Mouse (Mus musculus) liver, adult 2 months (tissue): ENCODE data around the gene Cln5.

ENCODE experiments used
- CTCF ChIP-seq: fragments of 200-500 bp; IDR thresholded peaks from 2 replicates; pipeline ENCODE4 v1.5.1; 2011; ENCODE audit warnings: low read depth, low read length, control low read depth
- POLR2A ChIP-seq: fragments of 200-500 bp; IDR thresholded peaks from 2 replicates; pipeline ENCODE4 v1.6.1; 2011; ENCODE audit warnings: low read length, control low read depth; ENCODE audit not compliant: insufficient read depth; ENCODE audit errors: extremely low read depth

DNA sequence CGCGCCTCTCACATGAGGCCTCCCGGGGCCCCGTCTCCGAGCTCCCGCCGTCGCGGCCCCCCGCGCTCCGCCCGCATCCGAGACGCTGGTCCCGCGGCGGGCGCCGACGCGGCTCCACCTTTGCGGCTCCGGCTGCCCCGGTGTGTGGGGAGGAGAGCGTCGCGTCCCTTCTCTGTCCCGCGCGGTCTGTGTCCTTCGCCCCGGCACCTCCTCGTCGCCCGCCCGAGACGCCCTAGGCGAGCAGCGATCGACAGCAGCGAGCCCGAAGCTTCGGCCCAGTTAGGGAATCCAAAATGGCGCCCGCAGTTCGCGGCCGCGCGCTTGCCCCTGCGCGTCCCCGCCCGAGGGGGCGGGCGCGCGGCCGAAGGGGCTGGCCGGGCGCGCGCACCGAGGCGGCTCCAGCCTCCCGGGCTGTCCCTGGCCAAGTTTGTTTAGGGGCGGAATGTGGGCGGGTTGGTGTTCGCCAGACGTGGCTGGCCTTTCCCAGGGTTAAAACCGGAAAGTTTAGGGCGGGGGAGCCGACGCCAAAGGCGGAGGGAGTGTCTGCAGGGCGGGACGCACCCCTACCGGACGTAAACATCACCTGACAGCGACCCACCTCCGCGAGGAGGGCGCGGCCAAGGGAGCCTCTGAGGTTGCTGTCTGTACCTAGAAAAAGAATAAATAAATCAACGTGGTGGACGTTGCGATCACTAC, 29.4 kb downstream of the Cln5 start, which contains the start of gene Fbxl3:
- TF ChIP-seq CTCF (no peak), POLR2A (0 out of 2 replicates have a peak, but pooled peaks have one; percentile 29)
